Mouse (Mus musculus) liver, postnatal 0 days (tissue): Measurements from ENCODE around the gene Lims1.
A peak's percentile ranks its signal among the peaks of the same experiment; 100 is the strongest.

Experiments used
- CTCF ChIP-seq: sonication (generic); IDR thresholded peaks from 2 replicates; pipeline ENCODE4 v1.5.1; 2016; ENCODE audit warnings: antibody characterized with exemption, low read depth
- EP300 ChIP-seq: IDR thresholded peaks from 2 replicates; pipeline ENCODE4 v1.6.1; 2016; ENCODE audit warnings: antibody characterized with exemption, low read depth, mild to moderate bottlenecking

- TF ChIP-seq CTCF (peak; percentile 71), EP300 (no peak)
Measured at GRCm38 (mm10) chr10:58362745-58363144, 39.5 kb downstream of the Lims1 start.
